Mouse (Mus musculus) gastrocnemius, adult 2 months (tissue): Measurements from ENCODE around the gene Ncapd2. TPM values are rescaled to one million over a fixed set of nuclear protein-coding genes. Genes with fewer than 3 reads are reported as not detected.
"Not testable (repeated sequence)": the region's sequence is repeated elsewhere in the genome, so short reads cannot be mapped to it uniquely, and the experiment has no call there.

ENCODE experiments used
- DNase-seq: peaks from one replicate; pipeline ENCODE4 v3.0.0; 2022
- H3K27ac ChIP-seq: fragments of 200-600 bp; 2 replicates; pipeline ENCODE4 v1.8.1; 2022; ENCODE audit warnings: mild to moderate bottlenecking
- H3K4me3 ChIP-seq: fragments of 200-600 bp; 2 replicates; pipeline ENCODE4 v1.8.1; 2022; ENCODE audit warnings: mild to moderate bottlenecking, moderate library complexity
- CTCF ChIP-seq: fragments of 200-600 bp; IDR thresholded peaks from 2 replicates; pipeline ENCODE4 v1.8.1; 2022; ENCODE audit warnings: antibody characterized with exemption, mild to moderate bottlenecking, moderate library complexity
- intact Hi-C: fragments of 180-260 bp; cut with DNase I; formaldehyde crosslinking; loops from one replicate; pipeline ENCODE4 v1.15.1; 2025
- total RNA-seq, 2 experiments: library from RNA; stranded (reverse); gene quantifications; 2 replicates each; pipeline ENCODE4 v1.2.3; 2021

Gene Ncapd2
- total RNA-seq, 2 experiments from 2014 or later: 6.5 to 9.8 TPM

- peak; percentile 48 for TF ChIP-seq CTCF
- DNase-seq: no peak
- H3K4me3 ChIP-seq: no peak overlapping the region
- peak overlapping the region; percentile 64 for H3K27ac ChIP-seq
- intact Hi-C loops: no loop called here
These were observed 21.3 kb downstream of the Ncapd2 start for GRCm38 (mm10) chr6:125170194-125170593.

DNA sequence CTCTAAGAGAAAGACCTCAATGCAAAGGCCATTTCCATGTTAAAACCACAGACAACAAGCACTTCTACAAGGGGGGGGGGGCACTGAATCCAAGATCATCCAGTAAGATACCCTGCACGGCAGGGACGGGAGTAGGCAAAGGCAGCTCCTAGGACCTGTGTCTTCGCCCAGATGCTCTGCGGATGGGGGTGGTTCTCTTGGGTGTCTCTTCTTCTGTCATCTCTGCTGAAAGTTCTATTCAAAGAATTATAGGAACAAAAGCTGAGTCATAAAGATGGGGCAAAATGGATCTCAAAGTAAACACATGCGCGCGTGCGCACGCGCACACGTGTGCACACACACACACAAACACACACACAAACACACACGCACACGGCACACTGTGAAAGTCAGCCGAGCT is 23.4 kb downstream of the Ncapd2 start:
- no peak for DNase-seq
- H3K27ac ChIP-seq: peak overlapping the region; percentile 99
- TF ChIP-seq CTCF: no peak
- intact Hi-C loops: no loop called here
- H3K4me3 ChIP-seq: no peak overlapping the region

- DNase-seq: peak; percentile 92
- Histone ChIP-seq H3K4me3 (peak overlapping the region; percentile 77), H3K27ac (peak overlapping the region; percentile 99)
- intact Hi-C loops: loop anchor here (1.0 to 2.0 kb wide), 2 partner anchors 18 to 25 kb away; no protein-coding TSS in a partner anchor
- no peak for TF ChIP-seq CTCF
These were observed 24.4 kb downstream of the Ncapd2 start for GRCm38 (mm10) chr6:125166861-125167650.

- H3K27ac ChIP-seq: peak within 1 kb of the TSS; percentile 99
- TF ChIP-seq CTCF: no peak
- peak; percentile 96 for DNase-seq
- peak within 1 kb of the TSS; percentile 77 for H3K4me3 ChIP-seq
- intact Hi-C loops: loop anchor here (2.0 kb wide), 1 partner anchor 17 kb away; no protein-coding TSS in a partner anchor
These were observed 25.3 kb downstream of the Ncapd2 start, which contains the start of gene Gapdh for GRCm38 (mm10) chr6:125166051-125166751. TSS of gene Gapdh (minus strand) at chr6:125166467.

- intact Hi-C loops: no loop called here
- peak; percentile 98 for DNase-seq
- H3K4me3 ChIP-seq: peak overlapping the region; percentile 77
- no peak for TF ChIP-seq CTCF
- peak overlapping the region; percentile 99 for H3K27ac ChIP-seq
These were observed 26.1 kb downstream of the Ncapd2 start for GRCm38 (mm10) chr6:125165328-125165891.

GRCm38 (mm10) chr6:125164672-125165327 is 26.7 kb downstream of the Ncapd2 start:
- no peak for TF ChIP-seq CTCF
- intact Hi-C loops: no loop called here

GRCm38 (mm10) chr6:125163801-125164657 is 27.5 kb downstream of the Ncapd2 start:
- no peak for TF ChIP-seq CTCF
- peak overlapping the region; percentile 77 for H3K4me3 ChIP-seq
- intact Hi-C loops: no loop called here
- peak; percentile 82 for DNase-seq
- peak overlapping the region; percentile 99 for H3K27ac ChIP-seq

More at GRCm38 (mm10) chr6:125164672-125165327, 26.7 kb downstream of the Ncapd2 start:
- peak overlapping the region; percentile 99 for H3K27ac ChIP-seq
- peak overlapping the region; percentile 77 for H3K4me3 ChIP-seq
- peak; percentile 84 for DNase-seq

DNA sequence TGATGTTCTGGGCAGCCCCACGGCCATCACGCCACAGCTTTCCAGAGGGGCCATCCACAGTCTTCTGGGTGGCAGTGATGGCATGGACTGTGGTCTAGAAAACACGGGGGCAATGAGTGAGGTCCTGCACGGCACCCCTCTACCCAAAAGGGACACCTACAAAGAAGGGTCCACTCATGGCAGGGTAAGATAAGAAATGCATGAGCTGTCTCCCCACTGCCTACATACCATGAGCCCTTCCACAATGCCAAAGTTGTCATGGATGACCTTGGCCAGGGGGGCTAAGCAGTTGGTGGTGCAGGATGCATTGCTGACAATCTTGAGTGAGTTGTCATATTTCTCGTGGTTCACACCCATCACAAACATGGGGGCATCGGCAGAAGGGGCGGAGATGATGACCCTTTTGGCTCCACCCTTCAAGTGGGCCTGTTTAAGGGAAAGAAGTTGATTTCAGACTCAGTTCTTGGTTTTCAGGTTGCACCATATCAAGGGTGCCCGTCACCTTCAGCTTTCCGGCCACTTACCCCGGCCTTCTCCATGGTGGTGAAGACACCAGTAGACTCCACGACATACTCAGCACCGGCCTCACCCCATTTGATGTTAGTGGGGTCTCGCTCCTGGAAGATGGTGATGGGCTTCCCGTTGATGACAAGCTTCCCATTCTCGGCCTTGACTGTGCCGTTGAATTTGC is 28.7 kb downstream of the Ncapd2 start:
- Histone ChIP-seq H3K4me3 (peak overlapping the region; percentile 77), H3K27ac (peak overlapping the region; percentile 99)
- DNase-seq: peak; percentile 11
- intact Hi-C loops: not testable (repeated sequence)

DNA sequence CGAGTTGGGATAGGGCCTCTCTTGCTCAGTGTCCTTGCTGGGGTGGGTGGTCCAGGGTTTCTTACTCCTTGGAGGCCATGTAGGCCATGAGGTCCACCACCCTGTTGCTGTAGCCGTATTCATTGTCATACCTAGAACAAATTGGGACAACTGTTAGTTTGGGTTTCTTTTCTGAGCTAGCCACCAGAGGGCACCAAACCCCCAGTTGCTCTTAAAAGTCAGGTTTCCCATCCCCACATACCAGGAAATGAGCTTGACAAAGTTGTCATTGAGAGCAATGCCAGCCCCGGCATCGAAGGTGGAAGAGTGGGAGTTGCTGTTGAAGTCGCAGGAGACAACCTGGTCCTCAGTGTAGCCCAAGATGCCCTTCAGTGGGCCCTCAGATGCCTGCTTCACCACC is 29.5 kb downstream of the Ncapd2 start:
- peak; percentile 65 for TF ChIP-seq CTCF
- Histone ChIP-seq H3K4me3 (peak overlapping the region; percentile 77), H3K27ac (peak overlapping the region; percentile 99)
- intact Hi-C loops: not testable (repeated sequence)
- DNase-seq: peak; percentile 73

GRCm38 (mm10) chr6:125160854-125161760 is 30.4 kb downstream of the Ncapd2 start:
- Histone ChIP-seq H3K4me3 (peak overlapping the region; percentile 77), H3K27ac (peak overlapping the region; percentile 99)
- TF ChIP-seq CTCF: no peak
- intact Hi-C loops: no loop called here
- peak; percentile 86 for DNase-seq
